ENCODE assay signal across 9 mouse cellular contexts in the genomic region with DNA sequence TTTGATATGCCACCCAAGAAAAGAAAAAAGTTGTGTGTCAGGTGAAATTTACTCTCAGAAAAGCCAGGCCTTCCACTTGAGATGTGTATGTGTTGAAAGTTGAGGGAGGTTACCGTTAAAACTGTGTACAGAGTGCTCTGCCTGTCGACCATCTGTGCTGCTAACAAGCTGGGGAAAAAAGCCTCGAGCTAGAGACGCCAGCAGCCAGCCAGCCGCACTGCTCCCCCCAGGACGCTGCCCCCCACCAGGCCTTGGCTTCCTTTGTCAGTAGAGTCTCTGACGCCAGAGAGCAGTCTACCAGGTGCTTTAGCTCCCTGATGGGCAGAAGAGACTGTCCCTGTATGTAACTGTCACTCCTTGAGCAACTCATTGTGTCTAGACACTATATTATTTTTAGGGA. TPM values are rescaled to one million over a fixed set of nuclear protein-coding genes. Genes with fewer than 3 reads are reported as not detected.
DNase-seq lines count a peak whose midpoint lies in the region; ATAC-seq and TF ChIP-seq lines count a peak whose summit lies in the region.
"Had no signal": no experiment of that assay in that cellular context is flagged by ENCODE, and none has a peak within 500 bp of the region (broad histone marks: within the 10 kb centered on the region; RNA-seq: fewer than 3 reads in every experiment).

No protein-coding gene starts in this region.

- DNase-seq in brain, adult 2 months (ENCODE audit: low read depth, low spot score), result peak; percentile 86
- peak; percentile 69 to 75 for DNase-seq in cerebellum, adult 2 months
- DNase-seq in hindbrain, embryonic 10.5 days (ENCODE audit: low spot score), result peak; percentile 23
- DNase-seq in retina, postnatal 1 day, result peak; percentile 40
- DNase-seq in natural killer cell, adult 2 months (ENCODE audit: low spot score in 2 of 2), result no peak
- no peak for DNase-seq in spleen, postnatal 36 days (ENCODE audit: low spot score in 2 of 2)
- DNase-seq: liver had no signal

- 3% methylated on average over 7 of the region's 7 CpGs for WGBS in cerebellum, adult 2 months
- WGBS in hindbrain, embryonic 10.5 days, result 8% methylated on average over 7 of the region's 7 CpGs

- H3K9me3 ChIP-seq in hindbrain, embryonic 10.5 days, result no peaks in the 10 kb centered on the region

- no peak for TF ChIP-seq CTCF in cerebellum, adult 2 months (IDR thresholded peaks at IDR 0.05; ENCODE audit: borderline replicate concordance, insufficient read depth, low read depth, low read length)

- no peaks in the 10 kb centered on the region for H3K27me3 ChIP-seq in cerebellum, adult 2 months (ENCODE audit: control insufficient read depth, insufficient read depth, low read length)
- no peaks in the 10 kb centered on the region for H3K27me3 ChIP-seq in hindbrain, embryonic 10.5 days (ENCODE audit: insufficient read depth, poor library complexity, severe bottlenecking)

- no peak overlapping the region for H3K4me3 ChIP-seq in cerebellum, adult 2 months (replicated peaks; ENCODE audit: insufficient read depth, low read depth, low read length)
- no peak overlapping the region for H3K4me3 ChIP-seq in hindbrain, embryonic 10.5 days
- H3K4me3 ChIP-seq: myocyte had no signal

- H3K4me1 ChIP-seq in cerebellum, adult 2 months (ENCODE audit: control insufficient read depth, insufficient read depth, low read length), result peaks cover 13% of the 10 kb centered on the region; the same call in 1 of the 2 replicates
- peaks cover 34% of the 10 kb centered on the region for H3K4me1 ChIP-seq in hindbrain, embryonic 10.5 days (replicated peaks)

- H3K27ac ChIP-seq in cerebellum, adult 2 months (ENCODE audit: insufficient read depth, low read length), result no peak overlapping the region
- peak overlapping the region; percentile 17; the same call in 1 of the 2 replicates for H3K27ac ChIP-seq in hindbrain, embryonic 10.5 days

- no peak for ATAC-seq in inflammation-experienced regulatory T-cells, adult 6 months

- no peak for TF ChIP-seq POLR2A in cerebellum, adult 2 months (IDR thresholded peaks at IDR 0.05; ENCODE audit: borderline replicate concordance, insufficient read depth, low read length)

- H3K36me3 ChIP-seq in hindbrain, embryonic 10.5 days, result peaks cover 38% of the 10 kb centered on the region

RNA-seq across cellular contexts. Expression of a gene that starts 48.9 kb away (rescaled TPM):
- 26.6 and 27.9 TPM in 2 replicates for polyA plus RNA-seq in cerebellum, adult 2 months (2012; rRNA removed)
- polyA plus RNA-seq in hindbrain, embryonic 10.5 days (2016; fragmentation: Nextera tagmentation; extraction: Ambion mirVana), result 11.3 and 15.9 TPM in 2 replicates
- polyA plus RNA-seq in inflammation-experienced regulatory T-cells, adult 6 months (2017; shearing (Covaris generic)), result 10 to 100 TPM in 2 of 3 experiments, 1 to 10 TPM in 1; 6.3 to 11.0 (median 10.4) TPM

RNA-seq across cellular contexts. Expression of a gene that starts 56.0 kb away (rescaled TPM):
- 19.6 and 26.0 TPM in 2 replicates for polyA plus RNA-seq in cerebellum, adult 2 months (2012; rRNA removed)
- polyA plus RNA-seq in hindbrain, embryonic 10.5 days (2016; fragmentation: Nextera tagmentation; extraction: Ambion mirVana), result 11.0 and 13.3 TPM in 2 replicates
- 10 to 100 TPM; 16.6 to 20.9 (median 20.7) TPM for polyA plus RNA-seq in inflammation-experienced regulatory T-cells, adult 6 months (2017; shearing (Covaris generic))

Comparison
In these comparisons a context has a peak if more than half of its experiments do, and no peak if none do; other contexts are left out.
1. DNase-seq: peak in brain, adult 2 months (single experiment), cerebellum, adult 2 months (2 of 2), hindbrain, embryonic 10.5 days (single experiment) and retina, postnatal 1 day (single experiment); none in natural killer cell, adult 2 months (0 of 2) and spleen, postnatal 36 days (0 of 2).